Mouse (Mus musculus) urinary bladder, postnatal 36 days (tissue): ENCODE data around the gene Rplp1.

Experiments
- DNase-seq, 2 experiments: peaks; one replicate each; pipeline ENCODE4 v3.0.0; 2022; ENCODE audit warnings: low spot score in 2 of 2, mixed read lengths in 1 of 2

Gene Rplp1

GRCm38 (mm10) chr9:61877373-61878112, 36.8 kb downstream of the Rplp1 start:
- no peak for DNase-seq

- no peak for DNase-seq
These were observed 41.0 kb downstream of the Rplp1 start for GRCm38 (mm10) chr9:61873325-61873724.

- DNase-seq, result no peak
These were observed 41.9 kb downstream of the Rplp1 start for GRCm38 (mm10) chr9:61872246-61872941.

GRCm38 (mm10) chr9:61871839-61872238, 42.5 kb downstream of the Rplp1 start:
- DNase-seq, result no peak

GRCm38 (mm10) chr9:61867659-61868058, 46.7 kb downstream of the Rplp1 start:
- DNase-seq, result no peak
